Mouse (Mus musculus) frontal cortex, postnatal 14 days (tissue): ENCODE data around the gene Zfp94.
"Not testable (repeated sequence)": the region's sequence is repeated elsewhere in the genome, so short reads cannot be mapped to it uniquely, and the experiment has no call there.

Experiments used
- DNase-seq, 2 experiments: peaks; one replicate each; pipeline ENCODE4 v3.0.0; 2022; ENCODE audit warnings: low spot score in 2 of 2

The Zfp94 gene

DNA sequence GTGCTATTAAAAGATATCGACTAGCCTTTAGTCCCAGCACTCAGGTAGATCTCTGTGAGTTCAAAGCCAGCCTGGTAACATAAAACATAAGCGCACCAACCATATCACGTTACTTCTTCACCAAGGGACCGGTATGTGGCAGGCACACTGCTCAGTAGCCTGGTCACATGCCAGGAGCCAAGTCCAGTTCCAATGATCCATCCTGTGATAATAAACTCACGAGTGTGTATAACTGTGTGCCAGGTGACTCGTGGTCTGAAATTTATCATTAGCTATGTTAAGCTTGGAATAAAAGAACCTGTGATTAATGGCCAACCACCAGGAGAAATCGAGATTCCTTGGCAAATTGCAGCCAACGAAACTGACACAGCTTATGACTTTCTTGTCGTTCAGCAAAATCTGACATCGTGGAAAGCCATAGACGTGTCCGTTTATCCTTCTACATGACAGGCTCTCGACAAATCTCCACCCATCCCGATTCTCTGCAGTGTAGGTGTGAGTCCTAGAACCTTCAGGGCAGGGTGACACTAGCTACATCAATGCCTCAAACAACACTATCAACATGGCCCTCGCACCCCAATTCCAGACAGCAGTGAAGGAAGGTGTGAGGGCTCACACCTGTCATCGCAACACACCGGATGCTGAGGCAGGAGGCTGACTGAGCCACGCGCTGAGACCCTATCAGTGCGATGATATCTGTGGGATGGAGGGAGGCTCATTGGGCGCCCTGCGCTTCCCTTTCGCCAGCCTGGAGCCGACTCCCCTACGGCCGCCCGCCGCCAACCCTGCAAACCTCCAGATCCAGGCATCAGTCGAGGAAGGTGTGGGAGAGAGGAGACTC is 520 bp downstream of the Zfp94 start:
- no peak for DNase-seq

DNA sequence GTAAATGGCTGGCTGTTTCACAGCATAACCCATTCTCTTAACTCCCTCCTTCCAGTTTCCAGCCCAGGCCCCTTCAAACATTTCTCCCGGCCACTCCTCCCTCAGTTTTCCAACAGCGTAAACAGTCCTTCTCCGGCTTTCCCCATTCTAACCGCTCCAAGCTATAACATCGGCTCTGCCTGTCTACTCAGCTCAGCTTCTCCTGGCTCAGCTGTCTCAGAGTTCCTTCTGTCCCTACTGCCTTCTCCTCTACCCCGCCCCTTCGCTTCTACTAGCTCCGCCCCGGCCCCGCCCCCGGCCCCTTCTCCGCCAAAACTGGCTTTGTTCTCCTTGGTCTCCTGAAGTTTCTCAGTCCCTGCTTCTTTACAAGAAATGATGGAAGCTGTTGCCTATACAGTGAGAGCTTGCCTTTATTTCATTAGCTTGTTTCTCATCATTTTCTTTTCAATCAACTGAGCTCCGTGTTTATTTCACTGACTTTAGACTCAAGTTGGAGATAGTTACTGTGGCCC is 15.6 kb downstream of the Zfp94 start, which contains the start of gene Zfp61:
TSS of gene Zfp61 (minus strand) at position 462 of the 512 bp plus-strand sequence.
- DNase-seq: no peak

DNA sequence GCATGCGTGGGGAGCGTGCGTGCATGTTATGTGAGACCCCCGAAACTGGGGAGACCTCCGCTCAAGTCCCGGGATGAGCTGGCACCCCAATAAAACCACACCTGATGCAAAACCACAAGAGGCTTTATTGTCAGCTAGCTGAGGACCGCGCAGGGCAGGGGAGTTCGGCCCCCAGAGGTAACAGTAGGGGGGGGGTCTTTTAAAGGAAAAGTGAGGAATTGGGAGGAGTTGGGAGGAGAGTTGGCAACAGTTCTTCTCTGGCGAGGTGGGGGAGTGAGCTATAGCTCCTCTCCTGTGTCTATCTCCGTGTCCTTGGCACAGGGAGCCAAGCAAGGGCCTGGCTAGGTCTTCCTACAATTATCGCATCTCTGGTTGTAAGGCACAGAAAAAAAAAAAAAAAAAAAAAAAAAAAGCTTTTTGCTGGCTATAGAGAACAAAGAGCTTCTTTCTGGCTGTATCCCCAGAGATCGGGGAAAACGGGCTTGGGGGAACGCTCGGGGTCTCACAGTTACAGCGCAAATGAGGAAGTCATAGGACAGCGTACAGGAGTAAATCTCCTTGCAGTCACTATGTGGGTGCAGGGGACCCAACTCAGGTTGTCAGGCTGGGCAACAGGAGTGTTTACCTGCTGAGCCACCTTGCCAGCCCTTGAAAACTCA is 16.5 kb downstream of the Zfp94 start:
- no peak for DNase-seq

DNA sequence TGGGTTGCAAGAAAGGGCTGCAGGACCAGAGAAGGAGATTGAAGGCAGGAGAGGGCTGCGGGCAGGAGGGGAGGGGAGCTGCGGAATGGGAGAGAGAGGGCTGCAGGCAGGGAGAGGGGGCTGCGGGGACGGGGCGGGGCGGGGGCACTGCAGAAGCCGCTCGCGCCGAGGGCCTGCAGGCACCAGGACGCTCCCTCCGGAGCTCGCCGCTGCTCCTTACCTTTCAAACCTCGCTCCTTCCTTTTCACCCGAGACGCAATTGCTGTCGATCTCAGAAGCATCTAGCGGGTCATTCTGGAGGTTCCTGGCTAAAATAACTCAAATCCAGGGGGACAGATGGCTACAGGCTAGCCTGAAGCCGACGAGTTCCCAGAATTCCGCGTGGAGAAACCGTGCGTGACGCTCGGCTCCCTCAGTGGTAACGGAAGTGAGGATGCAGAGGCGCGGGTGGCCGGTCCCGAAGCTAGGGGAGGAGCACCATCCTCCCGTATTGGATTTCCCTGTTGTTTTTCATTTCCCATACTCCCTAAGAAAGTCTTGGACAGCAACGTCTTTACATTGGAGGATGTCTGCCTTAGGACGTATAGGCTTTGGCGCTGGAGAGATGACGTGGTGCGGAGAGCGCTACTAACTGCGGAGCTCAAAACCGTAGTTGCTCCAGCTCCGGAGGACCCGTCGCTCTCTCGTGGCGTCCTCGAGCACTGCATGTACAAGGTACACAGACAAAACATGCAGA is 17.3 kb downstream of the Zfp94 start:
- peak; percentile 84 to 87 for DNase-seq

DNA sequence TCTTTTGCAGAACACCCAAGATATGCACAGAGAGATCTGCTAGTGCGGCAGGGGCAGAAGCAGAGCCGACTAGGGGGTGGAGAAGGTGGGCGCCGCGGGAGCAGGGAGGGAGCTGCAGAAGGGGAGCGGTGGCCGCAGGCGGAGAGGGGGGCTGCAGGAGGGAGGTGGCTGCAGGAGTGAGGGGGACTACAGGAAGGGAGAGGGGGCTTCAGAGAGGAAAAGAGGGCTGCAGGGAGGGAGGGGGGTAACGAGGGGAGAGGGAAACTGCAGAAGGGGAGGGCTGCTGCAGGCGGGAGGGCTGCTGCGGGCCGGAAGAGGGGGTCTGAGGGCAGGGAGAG is 17.9 kb downstream of the Zfp94 start:
- DNase-seq: no peak

DNA sequence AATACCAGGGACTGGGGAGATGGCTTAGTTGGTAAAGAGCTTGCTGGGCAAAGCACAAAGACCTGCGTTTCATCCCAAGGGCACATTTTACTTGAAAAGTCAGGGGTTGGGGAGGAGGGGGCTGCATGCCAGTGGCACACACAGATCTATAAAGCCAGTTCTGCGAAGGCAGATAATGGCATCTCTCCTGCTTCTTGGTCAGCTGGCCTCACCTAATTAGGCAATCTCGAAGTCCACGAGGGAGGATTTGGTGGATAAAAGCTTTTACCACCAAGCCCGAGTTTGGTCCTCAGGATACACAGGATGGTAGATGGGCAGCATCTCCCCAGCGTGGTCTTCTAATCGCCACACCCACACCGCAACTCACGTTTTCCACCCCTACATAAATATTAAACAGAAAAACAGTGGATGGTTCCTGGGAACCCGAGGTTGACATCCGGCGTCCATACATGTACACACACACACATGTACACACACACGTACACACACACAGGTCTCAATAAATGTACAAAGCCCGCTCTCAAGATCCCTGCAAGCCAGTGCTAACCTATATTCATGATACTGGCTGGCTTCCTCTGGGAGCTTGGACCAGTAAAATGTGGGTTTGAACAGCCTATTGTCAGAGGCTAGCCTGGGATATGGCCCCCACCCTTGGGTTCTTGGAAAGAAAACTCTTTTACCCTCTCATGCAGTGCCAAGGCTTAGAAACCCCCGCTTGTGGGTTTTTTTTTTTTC is 18.9 kb downstream of the Zfp94 start:
- DNase-seq: no peak

DNA sequence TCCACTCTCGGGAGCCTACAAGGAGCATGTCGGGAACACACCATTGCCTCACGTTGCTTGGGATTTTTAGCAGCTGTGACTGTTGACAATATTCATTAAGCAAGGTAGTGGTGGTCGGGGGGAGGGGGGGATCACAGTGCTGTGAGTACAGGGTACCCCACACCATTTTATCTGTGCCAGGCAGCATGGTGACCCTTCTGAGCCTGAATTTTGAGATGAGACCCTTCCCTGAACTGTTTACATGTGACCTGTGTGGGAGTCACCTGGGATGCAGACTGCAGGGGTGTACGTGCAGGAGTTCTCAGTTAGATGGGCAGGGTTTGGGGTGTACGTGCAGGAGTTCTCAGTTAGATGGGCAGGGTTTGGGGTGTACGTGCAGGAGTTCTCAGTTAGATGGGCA is 20.1 kb downstream of the Zfp94 start:
- DNase-seq: no peak

DNA sequence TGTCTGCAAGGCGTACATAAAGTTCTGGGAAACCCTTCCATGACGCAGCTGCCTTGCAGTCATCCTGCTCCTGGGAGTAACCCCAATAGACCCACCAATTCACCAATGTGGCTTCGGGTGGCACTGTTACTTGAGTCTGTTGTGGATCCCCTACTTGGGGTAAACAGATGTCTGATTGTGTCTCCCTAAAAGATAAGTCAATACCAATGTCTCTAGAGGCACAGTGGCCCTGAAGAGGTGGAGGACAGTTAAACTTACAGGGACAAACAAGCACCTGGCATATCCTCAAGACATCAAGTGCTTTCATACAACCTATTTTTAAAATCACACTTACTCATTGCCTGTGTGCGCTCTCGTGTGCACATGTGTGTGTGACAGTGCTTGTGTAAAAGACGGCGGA is 21.1 kb downstream of the Zfp94 start:
- no peak for DNase-seq

DNA sequence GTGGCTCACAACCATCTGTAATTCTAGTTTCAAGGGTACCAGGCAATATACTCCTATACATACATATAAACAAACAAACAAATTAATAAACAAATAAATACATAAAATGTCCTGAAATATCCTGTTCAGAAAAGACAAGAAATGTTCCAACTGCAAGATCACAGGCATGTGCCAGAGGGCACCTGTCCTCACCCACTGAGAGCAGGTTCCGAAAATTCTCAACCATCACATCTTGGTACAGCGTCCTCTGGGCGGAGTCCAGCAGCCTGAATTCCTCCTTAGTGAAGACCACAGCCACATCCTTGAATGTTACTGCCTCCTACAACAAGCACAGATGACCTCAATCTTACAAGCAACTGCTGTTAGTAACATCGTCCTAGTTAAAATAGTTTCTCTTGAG is 21.7 kb downstream of the Zfp94 start:
- DNase-seq: no peak

DNA sequence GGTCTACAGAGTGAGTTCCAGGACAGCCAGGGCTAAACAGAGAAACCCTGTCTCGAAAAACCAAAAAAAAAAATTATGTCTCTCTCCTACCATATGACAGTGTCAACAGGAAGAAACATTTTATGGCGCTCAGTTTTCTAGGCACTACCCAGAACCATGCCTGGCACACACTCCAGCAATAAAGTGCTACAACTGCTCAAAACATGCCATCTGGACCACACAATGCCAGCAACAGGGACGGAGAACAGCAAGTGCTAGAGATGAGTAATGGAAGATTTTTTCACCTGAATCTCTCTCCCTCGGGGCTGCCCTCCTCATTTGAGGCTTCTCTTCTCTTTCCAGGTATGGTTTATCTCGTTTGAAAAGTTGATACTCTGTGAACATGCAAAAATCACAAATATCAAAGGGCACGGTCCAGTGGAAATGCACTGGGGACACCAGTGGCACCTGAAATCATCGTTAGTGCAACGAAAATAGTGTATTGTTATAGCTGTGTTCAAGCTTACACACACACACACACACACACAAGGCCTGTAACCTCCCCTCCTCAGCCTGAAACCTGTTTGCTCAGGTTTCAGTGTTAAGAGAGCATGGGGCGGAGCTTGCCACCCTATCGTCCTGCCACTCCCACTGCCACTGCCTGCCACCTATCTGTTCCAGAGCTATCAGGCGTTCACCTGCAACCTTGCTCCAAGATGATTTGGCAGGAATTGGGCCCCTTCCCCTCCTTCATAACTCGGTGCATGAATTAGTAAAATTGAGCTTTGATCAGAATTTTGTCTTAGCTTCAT is 23.2 kb downstream of the Zfp94 start:
- no peak for DNase-seq

DNA sequence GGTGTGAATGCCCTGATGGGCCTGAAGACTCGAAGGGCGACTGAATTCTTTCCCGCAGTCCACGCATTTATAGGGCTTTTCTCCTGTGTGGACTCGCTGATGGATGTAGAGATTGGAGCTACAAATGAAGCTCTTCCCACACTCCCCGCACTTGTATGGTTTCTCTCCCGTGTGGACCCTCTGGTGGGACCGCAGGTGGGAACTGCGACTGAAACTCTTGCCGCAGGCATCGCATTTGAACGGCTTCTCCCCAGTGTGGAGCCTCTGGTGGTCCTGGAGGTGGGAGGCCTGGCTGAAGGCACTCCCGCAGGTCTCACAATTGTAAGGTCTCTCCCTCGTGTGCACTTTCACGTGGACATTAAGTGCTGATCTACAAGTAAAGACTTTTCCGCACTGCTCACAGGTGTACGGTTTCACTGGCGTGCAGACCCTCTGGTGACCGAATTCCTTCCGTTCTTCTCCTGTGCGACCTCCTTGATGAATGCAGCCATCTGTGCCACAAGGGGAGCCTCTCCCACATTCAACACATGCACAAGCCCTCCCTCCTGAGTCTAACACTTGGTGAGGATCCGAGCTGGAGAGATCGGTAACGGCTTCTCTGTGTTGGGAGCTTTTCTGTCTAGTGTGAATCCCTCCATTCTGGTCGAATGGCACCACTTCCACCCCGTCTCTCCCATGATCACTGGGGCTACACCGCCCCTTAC is 24.9 kb downstream of the Zfp94 start:
- DNase-seq: no peak

DNA sequence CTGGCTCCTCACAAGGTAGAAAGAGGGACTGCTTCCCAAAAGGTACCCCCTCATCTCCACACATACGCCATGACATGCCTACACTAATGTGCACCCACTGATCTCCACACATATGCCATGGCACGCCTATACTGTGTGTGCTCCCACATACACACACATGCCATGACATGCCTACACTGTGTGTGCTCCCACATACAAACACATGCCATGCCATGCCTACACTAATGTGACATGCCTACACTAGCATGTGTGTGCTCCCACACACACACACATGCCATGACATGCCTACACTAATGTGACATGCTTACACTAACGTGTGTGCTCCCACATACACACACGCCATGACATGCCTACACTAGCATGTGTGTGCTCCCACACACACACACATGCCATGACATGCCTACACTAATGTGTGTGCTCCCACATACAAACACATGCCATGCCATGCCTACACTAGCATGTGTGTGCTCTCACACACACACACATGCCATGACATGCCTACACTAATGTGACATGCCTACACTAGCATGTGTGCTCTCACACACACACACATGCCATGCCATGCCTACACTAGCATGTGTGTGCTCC is 26.3 kb downstream of the Zfp94 start:
- no peak for DNase-seq

DNA sequence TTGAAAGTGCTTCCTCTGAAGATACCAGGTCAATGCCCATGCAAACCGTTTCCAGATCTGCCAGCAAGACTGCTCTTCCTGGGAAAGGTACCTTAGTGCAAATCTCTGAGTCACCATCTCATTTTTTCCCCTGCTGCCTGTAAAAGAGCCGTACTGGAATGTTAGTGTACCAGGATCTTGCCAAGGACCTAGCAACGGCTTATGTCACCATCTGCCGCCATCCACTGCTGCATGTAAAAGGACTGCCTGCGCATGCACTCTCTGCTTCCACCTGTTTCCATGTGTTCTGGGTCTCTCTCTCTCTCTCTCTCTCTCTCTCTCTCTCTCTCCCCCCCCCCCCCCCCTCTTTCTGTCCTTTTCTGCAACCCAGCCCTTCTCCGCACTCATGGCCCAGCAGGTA is 28.0 kb downstream of the Zfp94 start:
- DNase-seq: no peak

DNA sequence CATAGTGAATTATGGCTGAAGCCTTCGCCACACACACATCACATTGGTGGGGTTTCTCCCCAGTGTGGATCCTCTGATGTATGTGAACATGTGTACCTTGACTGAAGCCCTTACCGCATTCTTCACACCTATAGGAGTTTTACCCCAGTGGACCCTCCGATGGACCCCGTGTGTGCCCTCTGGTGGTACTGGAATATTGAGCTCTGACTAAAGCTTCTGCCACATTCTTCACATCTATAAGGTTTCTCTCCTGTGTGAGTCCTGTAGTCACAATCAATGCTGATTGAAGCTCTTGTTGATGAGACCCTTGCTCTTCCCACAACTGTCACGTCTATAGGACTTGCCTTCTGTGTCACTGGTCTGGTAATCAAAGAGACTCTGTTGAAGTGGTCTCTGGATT is 28.8 kb downstream of the Zfp94 start:
- DNase-seq: no peak

DNA sequence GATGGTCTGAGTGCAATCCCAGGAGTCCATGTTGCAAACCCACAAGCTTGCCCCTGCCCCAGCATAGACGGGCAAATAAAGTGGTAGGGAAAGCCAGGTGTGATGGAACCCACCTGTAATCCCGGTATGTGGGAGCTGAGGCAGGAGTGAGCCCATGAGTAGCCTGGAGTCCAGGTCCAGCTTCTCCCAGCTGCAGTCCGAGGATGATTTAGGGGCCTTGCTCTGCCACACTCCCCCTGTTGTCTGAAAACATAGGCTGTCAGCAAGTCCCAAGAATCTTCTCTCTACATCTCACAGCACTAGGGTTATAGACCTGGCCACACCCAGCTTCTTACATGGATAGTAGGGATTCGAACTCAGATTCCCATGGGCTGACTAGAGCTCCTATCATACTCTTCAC is 29.6 kb downstream of the Zfp94 start:
- no peak for DNase-seq

DNA sequence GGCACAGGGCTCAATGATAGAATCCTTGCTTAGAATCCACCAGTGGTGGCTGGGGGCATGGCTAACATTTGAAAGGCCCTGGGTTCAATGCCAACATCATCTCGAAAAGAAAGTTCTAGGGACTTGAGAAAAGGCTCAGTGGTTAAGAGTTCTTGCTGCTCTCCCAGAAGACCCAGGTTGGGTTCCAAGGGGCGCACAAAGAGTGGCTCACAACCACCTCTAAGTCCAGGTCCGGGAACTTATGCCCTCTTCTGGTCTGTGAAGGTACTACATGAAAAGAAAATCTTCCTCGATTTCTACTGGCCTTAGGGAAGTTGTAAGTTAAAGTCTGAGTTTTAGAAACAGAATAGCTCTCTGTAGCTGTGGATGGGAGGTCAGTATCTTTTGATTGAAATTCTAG is 30.4 kb downstream of the Zfp94 start:
- DNase-seq: no peak

DNA sequence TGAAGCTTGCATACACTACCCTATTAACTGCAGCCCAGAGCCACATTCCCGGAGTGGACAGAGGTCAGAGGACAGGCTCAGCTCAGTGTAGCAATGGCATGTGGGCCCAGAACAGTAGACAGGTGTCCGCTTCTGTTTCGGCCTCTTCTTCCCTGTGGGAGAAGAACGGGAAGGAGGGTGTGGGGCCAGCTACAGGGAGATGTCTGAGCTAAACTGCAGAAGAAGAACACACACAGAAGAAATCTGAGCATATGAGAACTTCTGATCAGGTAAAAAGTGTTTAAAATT is 35.7 kb downstream of the Zfp94 start:
- DNase-seq: no peak

DNA sequence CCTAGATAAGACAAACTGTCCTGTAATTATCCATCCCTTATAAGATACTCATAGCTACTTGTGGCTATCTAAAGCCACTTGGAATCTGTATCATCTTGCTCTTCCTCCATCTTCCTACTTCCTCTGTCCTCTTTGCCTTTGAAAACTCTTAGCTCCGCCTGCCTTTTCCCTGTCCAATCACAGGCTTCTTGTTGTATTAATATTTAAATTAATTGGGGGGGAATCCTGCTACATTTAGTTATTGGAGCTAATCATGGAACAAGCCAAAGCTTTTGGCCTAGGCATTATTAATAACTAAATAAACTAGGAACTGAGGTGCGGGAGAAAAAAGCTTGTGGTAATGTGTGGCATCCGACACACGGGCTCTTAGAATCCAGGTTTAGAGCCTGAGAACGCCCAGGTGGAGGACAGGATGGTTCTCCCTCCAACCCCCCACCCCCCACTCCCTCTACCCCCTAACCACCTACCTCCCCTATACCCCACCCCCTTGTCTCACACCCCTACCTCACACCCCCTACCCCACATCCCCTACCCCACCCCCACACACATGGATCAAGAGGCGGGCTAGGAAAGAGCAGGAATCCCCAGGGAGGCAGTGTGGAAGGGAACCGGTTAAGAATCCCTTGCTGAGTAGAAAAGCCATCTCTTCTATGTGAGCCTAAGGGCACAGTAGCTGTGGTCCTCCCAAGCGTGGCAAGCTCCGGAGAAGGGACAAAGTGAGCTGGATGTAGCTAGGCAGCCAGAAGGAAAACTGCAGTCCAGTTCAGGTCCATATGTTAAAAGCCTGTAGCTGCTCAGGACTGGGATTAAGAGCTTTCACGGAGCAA is 36.2 kb downstream of the Zfp94 start:
- DNase-seq: no peak

DNA sequence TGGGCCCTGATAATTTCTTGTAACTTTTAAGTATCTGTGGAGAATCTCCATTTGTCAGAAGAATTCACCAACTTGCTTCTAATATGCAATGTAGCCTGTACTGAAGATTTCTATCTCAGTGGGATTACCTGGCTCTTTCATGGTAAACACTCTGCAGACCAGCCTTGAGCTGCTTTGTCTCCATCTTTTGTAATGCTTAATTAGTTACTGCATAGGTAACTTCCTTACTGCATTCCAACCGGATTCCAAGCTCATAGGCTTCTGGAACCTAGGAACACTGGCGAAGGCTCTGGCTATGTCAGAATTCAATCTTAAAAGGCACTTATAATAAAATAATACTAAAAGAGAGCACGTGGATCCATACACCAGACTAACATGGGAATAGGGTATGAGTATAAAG is 37.7 kb downstream of the Zfp94 start:
- not testable (repeated sequence) for DNase-seq
